18 mouse cellular contexts compared by ENCODE assay signal in genomic region chr11:93643006-93643405, GRCm38 (mm10).
DNase-seq lines count a peak whose midpoint lies in the region; ATAC-seq lines count a peak whose summit lies in the region.
"Had no signal": no experiment of that assay in that cellular context is flagged by ENCODE, and none has a peak within 500 bp of the region (broad histone marks: within the 10 kb centered on the region; RNA-seq: fewer than 3 reads in every experiment).

No protein-coding gene starts in this region.

- 75% methylated on average over 4 of the region's 4 CpGs for WGBS in heart, embryonic 12.5 days
- WGBS in embryonic facial prominence, embryonic 10.5 days: 88% methylated on average over 4 of the region's 4 CpGs

- H3K9ac ChIP-seq in heart, embryonic 12.5 days: no peak overlapping the region
- H3K9ac ChIP-seq: embryonic facial prominence, embryonic 15.5 days; hindbrain, embryonic 14.5 days; intestine, embryonic 15.5 days had no signal

- no peak overlapping the region for H3K4me2 ChIP-seq in heart, embryonic 12.5 days
- H3K4me2 ChIP-seq: embryonic facial prominence, embryonic 15.5 days; heart, embryonic 11.5 days; hindbrain, embryonic 14.5 days; intestine, embryonic 15.5 days had no signal

- H3K36me3 ChIP-seq in heart, embryonic 12.5 days: no peaks in the 10 kb centered on the region
- no peaks in the 10 kb centered on the region for H3K36me3 ChIP-seq in embryonic facial prominence, embryonic 10.5 days (replicated peaks)
- H3K36me3 ChIP-seq: embryonic facial prominence, embryonic 15.5 days; forebrain, embryonic 10.5 days; hindbrain, embryonic 10.5 days; intestine, embryonic 15.5 days had no signal

- ATAC-seq in heart, embryonic 12.5 days (ENCODE audit: insufficient number of reproducible peaks, low FRiP score): no peak
- ATAC-seq: forebrain, embryonic 14.5 days; intestine, embryonic 15.5 days had no signal

- H3K9me3 ChIP-seq in heart, embryonic 12.5 days (replicated peaks): no peaks in the 10 kb centered on the region
- H3K9me3 ChIP-seq in embryonic facial prominence, embryonic 10.5 days: no peaks in the 10 kb centered on the region
- H3K9me3 ChIP-seq: embryonic facial prominence, embryonic 15.5 days; forebrain, embryonic 10.5 days; hindbrain, embryonic 10.5 days; intestine, embryonic 15.5 days had no signal

- H3K27ac ChIP-seq in heart, embryonic 12.5 days (ENCODE audit: poor library complexity, severe bottlenecking): no peak overlapping the region
- H3K27ac ChIP-seq in embryonic facial prominence, embryonic 10.5 days (replicated peaks): no peak overlapping the region
- H3K27ac ChIP-seq: embryonic facial prominence, embryonic 15.5 days; forebrain, embryonic 10.5 days; heart, adult 2 months; hindbrain, embryonic 10.5 days; hindbrain, embryonic 14.5 days; intestine, embryonic 15.5 days had no signal

- no peak overlapping the region for H3K4me3 ChIP-seq in heart, embryonic 12.5 days
- no peak overlapping the region for H3K4me3 ChIP-seq in embryonic facial prominence, embryonic 10.5 days
- H3K4me3 ChIP-seq: embryonic facial prominence, embryonic 15.5 days; erythroblast, embryonic 14.5 days; forebrain, embryonic 10.5 days; heart, adult 2 months; hindbrain, embryonic 10.5 days; intestine, embryonic 15.5 days had no signal

- H3K27me3 ChIP-seq in heart, embryonic 12.5 days (replicated peaks): no peaks in the 10 kb centered on the region; the same call in 1 of the 2 replicates
- no peaks in the 10 kb centered on the region for H3K27me3 ChIP-seq in embryonic facial prominence, embryonic 10.5 days (replicated peaks; ENCODE audit: low read depth, poor library complexity, severe bottlenecking)
- H3K27me3 ChIP-seq: embryonic facial prominence, embryonic 15.5 days; intestine, embryonic 15.5 days had no signal

- H3K4me1 ChIP-seq in heart, embryonic 12.5 days (replicated peaks): peaks cover 9% of the 10 kb centered on the region
- H3K4me1 ChIP-seq in embryonic facial prominence, embryonic 10.5 days: no peaks in the 10 kb centered on the region
- H3K4me1 ChIP-seq: embryonic facial prominence, embryonic 15.5 days; intestine, embryonic 15.5 days had no signal

- DNase-seq in cerebellum, adult 11 months: peak; percentile 63
- DNase-seq in cerebellum, adult 18-20 months: peak; percentile 65
- DNase-seq in cerebellum, adult 9-11 months: peak; percentile 83
- DNase-seq in cerebellum, postnatal 36 days: peak; percentile 60 to 63
- DNase-seq in c-Kit-positive CD71-positive TER-119-positive erythroid progenitor cells, embryonic 14.5 days (ENCODE audit: low spot score): no peak
- no peak for DNase-seq in embryonic facial prominence, embryonic 10.5 days (ENCODE audit: low spot score)
- DNase-seq: adrenal gland, postnatal 10 days; heart, adult 2 months; kidney, adult 18-20 months had no signal

Comparison
In these comparisons a context has a peak if more than half of its experiments do, and no peak if none do; other contexts are left out.
1. DNase-seq: peak in cerebellum, adult 11 months (single experiment), cerebellum, adult 18-20 months (2 of 2), cerebellum, adult 9-11 months (single experiment) and cerebellum, postnatal 36 days (2 of 2); none in c-Kit-positive CD71-positive TER-119-positive erythroid progenitor cells, embryonic 14.5 days (single experiment) and embryonic facial prominence, embryonic 10.5 days (single experiment).